Mouse (Mus musculus) hindbrain, embryonic 15.5 days (tissue): ENCODE data around the gene Themis3. TPM values are rescaled to one million over a fixed set of nuclear protein-coding genes. Genes with fewer than 3 reads are reported as not detected.
"Not testable (repeated sequence)": the region's sequence is repeated elsewhere in the genome, so short reads cannot be mapped to it uniquely, and the experiment has no call there.

Source experiments
- ATAC-seq: fragments of 200-750 bp; cut with Nextera tagmentation; 2 replicates; pipeline ENCODE4 v1.8.0; 2017; ENCODE audit warnings: low read depth, moderate number of reproducible peaks, moderate TSS enrichment; ENCODE audit not compliant: low FRiP score
- H3K27ac ChIP-seq: fragments of 300-500 bp; sonication (generic); replicated peaks from 2 replicates; pipeline ENCODE4 v1.5.1; 2015; ENCODE audit warnings: mild to moderate bottlenecking, inconsistent platforms
- H3K27me3 ChIP-seq: fragments of 300-500 bp; sonication (generic); 2 replicates; pipeline ENCODE4 v1.6.1; 2015; ENCODE audit warnings: control low read depth, inconsistent platforms
- H3K36me3 ChIP-seq: fragments of 300-500 bp; sonication (generic); 2 replicates; pipeline ENCODE4 v1.6.1; 2015; ENCODE audit warnings: control low read depth, inconsistent platforms
- H3K4me1 ChIP-seq: fragments of 300-500 bp; sonication (generic); replicated peaks from 2 replicates; pipeline ENCODE4 v1.6.1; 2015; ENCODE audit warnings: control low read depth, inconsistent platforms
- H3K4me2 ChIP-seq: fragments of 300-500 bp; sonication (generic); 2 replicates; pipeline ENCODE4 v1.6.1; 2015; ENCODE audit warnings: moderate library complexity, mild to moderate bottlenecking, inconsistent platforms
- H3K4me3 ChIP-seq: fragments of 300-500 bp; sonication (generic); 2 replicates; pipeline ENCODE4 v1.5.1; 2015; ENCODE audit warnings: mild to moderate bottlenecking, inconsistent platforms
- H3K9ac ChIP-seq: fragments of 300-500 bp; sonication (generic); 2 replicates; pipeline ENCODE4 v1.6.1; 2015; ENCODE audit warnings: inconsistent platforms
- H3K9me3 ChIP-seq: fragments of 300-500 bp; sonication (generic); 2 replicates; pipeline ENCODE4 v1.6.1; 2016; ENCODE audit warnings: control low read depth, inconsistent platforms
- WGBS: fragments of 180-500 bp; shearing (Covaris S2); methylation state at CpG from one replicate; pipeline ENCODE4 v1.1.7; 2015; 5-methylcytosine and 5-hydroxymethylcytosine counted together
- polyA plus RNA-seq: library from polyadenylated mRNA; unstranded; fragments of >200 nt; fragmentation: Nextera tagmentation; extraction: Ambion mirVana; gene quantifications from 2 replicates; pipeline ENCODE4 v1.2.1, GENCODE M21; 2015

Gene Themis3
- polyA plus RNA-seq, 1 experiment from 2014 or later: 0.05 TPM

- WGBS: 88% methylated on average over 1 of the region's 1 CpGs
- Histone ChIP-seq H3K27ac (no peak overlapping the region), H3K36me3 (no peaks in the 10 kb centered on the region), H3K9me3 (no peaks in the 10 kb centered on the region), H3K4me2 (no peak overlapping the region), H3K27me3 (no peaks in the 10 kb centered on the region), H3K4me3 (no peak overlapping the region), H3K9ac (no peak overlapping the region), H3K4me1 (no peaks in the 10 kb centered on the region)
- ATAC-seq: no peak
Measured at GRCm38 (mm10) chr17:66532285-66532684, 62.1 kb downstream of the Themis3 start.

GRCm38 (mm10) chr17:66523396-66523795, 71.0 kb downstream of the Themis3 start:
- no peaks in the 10 kb centered on the region for H3K9me3 ChIP-seq
- 79% methylated on average over 5 of the region's 5 CpGs for WGBS
- H3K27ac ChIP-seq: no peak overlapping the region
- no peak overlapping the region for H3K9ac ChIP-seq
- no peaks in the 10 kb centered on the region for H3K36me3 ChIP-seq
- H3K4me2 ChIP-seq: no peak overlapping the region
- no peak for ATAC-seq
- peaks cover 9% of the 10 kb centered on the region for H3K4me1 ChIP-seq
- no peak overlapping the region for H3K4me3 ChIP-seq
- no peaks in the 10 kb centered on the region; the same call in 1 of the 2 replicates for H3K27me3 ChIP-seq

GRCm38 (mm10) chr17:66522631-66523030, 71.8 kb downstream of the Themis3 start:
- not testable (repeated sequence) for H3K9me3 ChIP-seq, H3K4me2 ChIP-seq, ATAC-seq, H3K27me3 ChIP-seq, H3K9ac ChIP-seq, H3K4me3 ChIP-seq, H3K27ac ChIP-seq, H3K36me3 ChIP-seq
- peaks cover 17% of the 10 kb centered on the region for H3K4me1 ChIP-seq
- WGBS: 97% methylated on average over 1 of the region's 1 CpGs

DNA sequence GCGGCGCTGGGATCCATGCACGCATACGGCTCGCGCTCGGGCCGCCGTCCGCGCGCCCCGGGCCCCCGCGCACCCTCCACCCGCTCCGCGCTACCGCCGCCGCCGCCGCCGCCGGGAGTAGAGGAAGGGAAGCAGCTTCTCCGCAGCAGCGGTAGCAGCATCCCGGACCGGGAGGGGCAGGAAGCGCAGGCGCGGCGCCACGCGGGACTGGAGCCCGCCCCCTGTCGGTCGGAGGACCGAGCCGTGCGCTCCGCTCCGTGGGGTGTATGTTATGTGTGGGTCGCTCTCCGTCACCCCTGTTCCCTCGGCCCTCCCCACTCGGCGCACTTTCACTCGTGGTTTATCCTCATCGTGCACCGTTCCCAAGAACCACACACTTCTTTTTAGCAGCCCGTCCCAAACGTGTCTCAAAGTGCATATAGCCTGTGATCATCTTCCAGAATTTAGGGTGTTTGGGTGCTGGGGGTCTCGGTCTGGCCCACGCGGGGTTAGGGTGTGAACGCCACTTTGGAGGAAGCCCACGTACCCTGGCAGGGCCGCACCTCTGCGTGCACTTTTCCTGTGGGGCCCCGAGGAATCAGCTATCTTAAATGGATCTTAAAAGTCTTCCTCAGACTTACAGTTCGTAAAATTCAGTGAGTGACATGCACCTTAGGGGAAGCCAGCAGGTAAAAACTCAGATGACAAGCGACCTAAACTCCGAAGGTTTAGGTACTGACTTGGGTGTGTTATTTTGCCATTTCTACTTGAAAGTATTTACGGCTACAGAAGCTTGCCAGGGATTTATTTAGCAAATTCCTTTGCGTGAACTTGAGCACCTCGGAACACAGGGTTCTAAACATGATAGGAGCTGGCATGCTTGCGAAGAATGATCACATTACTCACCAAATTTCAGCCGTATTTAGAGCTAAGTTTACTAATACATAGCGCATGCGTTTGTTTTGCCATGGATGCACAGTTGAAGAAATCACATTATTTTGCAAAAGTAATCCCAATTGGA, 74.6 kb downstream of the Themis3 start, which contains the start of gene Rab12:
Gene Rab12 (minus strand): TSS at position 176 of the 1,000 bp plus-strand sequence.
- H3K4me3 ChIP-seq: peak within 1 kb of the TSS; percentile 99
- peak within 1 kb of the TSS; percentile 99 for H3K9ac ChIP-seq
- peaks cover 29% of the 10 kb centered on the region for H3K4me1 ChIP-seq
- no peaks in the 10 kb centered on the region; the same call in 1 of the 2 replicates for H3K27me3 ChIP-seq
- WGBS: 10% methylated on average over 65 of the region's 71 CpGs
- peak; percentile 93 for ATAC-seq
- H3K36me3 ChIP-seq: no peaks in the 10 kb centered on the region
- H3K27ac ChIP-seq: peak within 1 kb of the TSS; percentile 82
- no peaks in the 10 kb centered on the region for H3K9me3 ChIP-seq
- H3K4me2 ChIP-seq: peak within 1 kb of the TSS; percentile 88

GRCm38 (mm10) chr17:66518877-66519553, 75.4 kb downstream of the Themis3 start:
- ATAC-seq: peak; percentile 76

GRCm38 (mm10) chr17:66516953-66517352, 77.5 kb downstream of the Themis3 start:
- Histone ChIP-seq H3K9ac (no peak overlapping the region), H3K9me3 (no peaks in the 10 kb centered on the region), H3K4me3 (no peak overlapping the region), H3K4me1 (peaks cover 29% of the 10 kb centered on the region), H3K27me3 (no peaks in the 10 kb centered on the region), H3K27ac (no peak overlapping the region), H3K4me2 (peak overlapping the region; percentile 15; the same call in 1 of the 2 replicates), H3K36me3 (no peaks in the 10 kb centered on the region)
- no peak for ATAC-seq
- WGBS: 80% methylated on average over 4 of the region's 4 CpGs

More at GRCm38 (mm10) chr17:66518877-66519553, 75.4 kb downstream of the Themis3 start:
- WGBS: 1% methylated on average over 52 of the region's 57 CpGs
- peak overlapping the region; percentile 99 for H3K4me3 ChIP-seq
- H3K27me3 ChIP-seq: no peaks in the 10 kb centered on the region; the same call in 1 of the 2 replicates
- peak overlapping the region; percentile 82 for H3K27ac ChIP-seq
- H3K4me1 ChIP-seq: peaks cover 29% of the 10 kb centered on the region
- H3K36me3 ChIP-seq: no peaks in the 10 kb centered on the region
- H3K9me3 ChIP-seq: no peaks in the 10 kb centered on the region
- H3K4me2 ChIP-seq: peak overlapping the region; percentile 88
- peak overlapping the region; percentile 99 for H3K9ac ChIP-seq

- Histone ChIP-seq H3K4me3 (no peak overlapping the region), H3K9me3 (no peaks in the 10 kb centered on the region), H3K4me2 (no peak overlapping the region), H3K9ac (no peak overlapping the region), H3K4me1 (peaks cover 39% of the 10 kb centered on the region), H3K36me3 (no peaks in the 10 kb centered on the region), H3K27ac (no peak overlapping the region), H3K27me3 (no peaks in the 10 kb centered on the region)
- ATAC-seq: no peak
- WGBS: 92% methylated on average over 10 of the region's 10 CpGs
Measured at GRCm38 (mm10) chr17:66514288-66514995, 80.0 kb downstream of the Themis3 start.

- Histone ChIP-seq H3K27ac (no peak overlapping the region), H3K4me2 (no peak overlapping the region), H3K9me3 (no peaks in the 10 kb centered on the region), H3K9ac (no peak overlapping the region), H3K27me3 (no peaks in the 10 kb centered on the region), H3K4me3 (no peak overlapping the region), H3K36me3 (0 out of 2 replicates have a peak, but pooled peaks cover 3% of the 10 kb centered on the region), H3K4me1 (peaks cover 26% of the 10 kb centered on the region)
- no peak for ATAC-seq
- WGBS: 80% methylated on average over 15 of the region's 15 CpGs
Measured at GRCm38 (mm10) chr17:66512202-66512956, 82.0 kb downstream of the Themis3 start.

DNA sequence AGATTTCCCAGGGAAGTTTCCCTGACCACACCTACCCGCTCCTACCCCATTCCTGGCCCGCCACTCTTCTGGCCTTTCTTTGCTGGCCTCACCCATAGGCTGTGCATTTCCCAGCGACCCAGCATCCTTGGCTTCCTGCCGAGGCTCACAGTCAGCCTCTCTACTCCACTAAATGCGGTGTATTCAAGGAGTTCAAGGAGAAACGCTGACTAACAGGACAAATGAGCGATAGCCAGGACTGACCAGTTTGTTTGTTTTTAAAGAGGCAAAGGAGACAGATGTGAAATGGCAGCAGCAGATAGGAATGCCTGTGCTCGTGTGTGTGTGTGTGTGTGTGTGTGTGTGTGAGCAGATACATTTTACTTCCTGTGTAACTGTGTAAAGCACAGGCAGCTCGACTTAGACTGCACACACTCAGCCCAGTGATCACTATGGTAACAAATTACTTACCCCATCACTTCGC, 84.2 kb downstream of the Themis3 start:
- 43% methylated on average over 10 of the region's 10 CpGs for WGBS
- H3K27me3 ChIP-seq: no peaks in the 10 kb centered on the region
- no peaks in the 10 kb centered on the region for H3K9me3 ChIP-seq
- no peak overlapping the region for H3K4me3 ChIP-seq
- H3K36me3 ChIP-seq: peaks cover 8% of the 10 kb centered on the region
- H3K9ac ChIP-seq: no peak overlapping the region
- H3K4me1 ChIP-seq: peaks cover 17% of the 10 kb centered on the region; the same call in 1 of the 2 replicates
- H3K27ac ChIP-seq: peak overlapping the region; percentile 22; the same call in 1 of the 2 replicates
- peak; percentile 69 for ATAC-seq
- no peak overlapping the region for H3K4me2 ChIP-seq

- Histone ChIP-seq H3K4me1 (peaks cover 20% of the 10 kb centered on the region; the same call in 1 of the 2 replicates), H3K9ac (no peak overlapping the region), H3K27me3 (no peaks in the 10 kb centered on the region), H3K4me2 (no peak overlapping the region), H3K4me3 (no peak overlapping the region), H3K27ac (no peak overlapping the region), H3K9me3 (no peaks in the 10 kb centered on the region), H3K36me3 (peaks cover 24% of the 10 kb centered on the region)
- 90% methylated on average over 9 of the region's 9 CpGs for WGBS
- no peak for ATAC-seq
Measured at GRCm38 (mm10) chr17:66507049-66507954, 87.1 kb downstream of the Themis3 start.
